Mouse (Mus musculus) right cerebral cortex, adult 2 months (tissue): ENCODE measurements at regions not wholly inside any gene's neighbourhood (a gene's known extent, or its start where the extent isn't known, plus 50 kb on each side); places are given as distances from the start of the nearest gene placed in this dataset.

Source experiments
- DNase-seq, 2 experiments: peaks; one replicate each; pipeline ENCODE4 v3.0.0; 2021 to 2022; ENCODE audit warnings: low spot score in 2 of 2

DNA sequence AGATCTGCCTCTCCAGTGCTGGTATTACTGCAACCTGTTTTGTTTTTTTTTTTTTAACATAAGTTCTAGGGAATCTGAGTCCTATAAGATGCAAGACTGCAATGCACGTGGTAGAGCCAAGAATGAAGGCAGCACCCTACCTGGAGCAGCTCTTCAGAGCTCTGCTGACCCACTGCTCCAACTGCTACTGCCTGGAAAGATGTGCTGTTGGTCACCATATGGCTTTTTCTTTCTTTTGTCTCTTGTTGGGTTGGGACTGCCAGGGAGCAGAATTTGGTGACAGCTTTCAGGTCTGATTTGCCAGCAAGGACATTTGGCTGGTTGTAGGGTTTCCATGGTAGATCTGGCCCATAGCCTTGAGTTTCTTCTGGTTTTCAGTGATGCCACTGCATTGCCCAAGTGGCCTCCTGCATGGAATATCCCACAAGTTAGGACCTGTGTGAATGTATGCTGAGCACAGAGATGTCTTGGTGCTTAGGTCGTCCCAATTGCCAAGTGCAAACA, 123.9 kb upstream of the Irf2bp2 start:
- DNase-seq, result no peak

DNA sequence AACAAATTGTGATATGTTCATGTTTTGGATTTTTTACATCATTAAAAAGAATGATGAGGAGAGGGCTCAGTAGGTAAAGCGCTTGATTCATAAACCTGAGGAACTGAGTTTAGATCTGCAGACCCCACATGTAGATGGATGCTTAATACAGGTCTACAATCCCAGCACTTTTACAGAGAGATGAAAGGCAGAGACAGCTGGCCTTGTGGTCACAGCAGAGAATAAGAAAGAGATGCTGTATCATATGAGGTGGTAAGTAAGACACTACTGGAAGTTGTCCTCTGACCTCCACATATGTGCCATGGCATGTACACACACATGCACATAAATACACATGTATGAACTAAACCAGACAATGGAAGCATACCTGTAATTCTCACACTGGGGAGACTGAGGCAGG, 121.9 kb upstream of the Irf2bp2 start:
- DNase-seq, result no peak

DNA sequence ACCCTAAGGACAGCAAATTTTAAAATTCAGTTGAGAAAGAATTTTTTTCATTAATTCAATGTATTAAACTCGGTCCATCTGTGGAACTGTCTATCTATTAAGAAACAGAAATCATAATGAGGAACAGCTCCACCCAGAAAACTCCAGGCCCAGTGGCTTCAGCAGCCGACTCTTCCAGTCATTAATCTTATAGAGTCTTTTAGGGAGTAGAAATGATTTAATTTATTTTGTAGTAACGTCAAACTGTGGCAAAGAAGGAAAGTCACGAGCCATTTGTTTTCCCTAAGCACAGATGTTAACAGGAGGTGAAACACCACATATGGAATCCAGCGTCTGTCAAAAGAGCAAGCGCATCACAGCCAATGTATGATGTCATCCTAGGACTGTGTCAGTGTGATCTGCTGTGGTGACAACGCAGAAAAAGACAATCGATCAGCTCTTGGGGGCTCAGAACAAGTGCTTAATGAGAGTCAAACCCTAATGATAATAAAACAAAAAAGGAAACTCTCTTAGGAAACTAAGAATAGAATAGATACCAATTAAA, 119.9 kb upstream of the Irf2bp2 start:
- no peak for DNase-seq

DNA sequence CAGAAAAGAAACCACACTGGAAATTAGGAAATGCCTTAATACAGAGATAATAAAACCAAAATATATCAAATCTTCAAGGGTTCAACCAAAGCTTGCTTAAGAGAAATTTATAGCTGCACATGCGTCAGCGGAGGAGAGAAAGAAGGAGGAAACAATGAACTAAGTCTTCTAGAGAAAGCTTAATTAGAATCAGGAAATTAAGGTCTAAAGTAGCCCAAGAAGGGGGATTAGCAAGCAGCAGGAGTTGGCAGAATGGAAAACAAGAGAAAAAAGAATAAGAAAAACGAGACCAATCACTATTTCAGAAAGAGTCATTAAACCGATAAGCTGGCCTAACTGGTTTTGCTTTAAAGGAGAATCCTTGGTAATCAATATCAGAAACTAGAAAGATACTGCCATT, 119.4 kb upstream of the Irf2bp2 start:
- DNase-seq, result no peak

DNA sequence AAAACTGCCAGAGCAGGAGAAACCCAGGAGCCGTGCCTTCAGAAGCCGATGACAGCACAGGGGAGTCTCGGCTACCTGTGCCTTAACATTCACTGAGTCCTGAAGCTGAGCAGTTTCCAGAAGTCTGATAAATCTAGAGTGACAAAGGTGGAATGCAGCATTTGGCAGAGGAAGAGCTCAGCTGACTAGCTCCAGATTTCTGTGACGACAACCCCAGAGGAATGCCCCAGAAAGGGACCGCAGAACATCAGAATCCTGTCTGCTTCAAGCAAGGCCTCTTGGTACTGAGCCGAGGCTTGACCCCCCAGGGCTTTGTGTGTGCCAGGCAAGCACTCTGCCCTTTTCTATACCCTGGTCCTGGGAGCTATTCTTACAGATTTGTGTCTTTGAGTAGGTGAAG, 119.0 kb upstream of the Irf2bp2 start:
- DNase-seq, result no peak

DNA sequence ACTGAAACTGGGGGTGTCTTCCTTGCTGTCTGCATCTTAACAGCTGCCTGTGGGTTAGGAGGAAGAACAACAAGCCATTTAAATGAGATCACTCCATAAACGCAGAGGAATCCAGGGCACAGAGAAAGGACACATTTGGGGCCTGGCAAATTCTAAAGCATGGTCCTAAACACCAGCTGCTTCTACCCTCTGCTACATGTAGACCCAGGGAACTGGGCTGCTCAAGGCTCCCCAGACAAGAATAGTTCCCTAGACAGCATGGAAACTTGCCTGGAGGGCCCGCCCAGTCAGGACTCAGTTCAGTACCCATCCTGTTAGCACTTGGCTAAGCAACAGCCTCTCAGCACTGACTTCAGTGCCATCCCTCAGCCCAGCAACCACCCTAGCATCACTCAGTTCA, 115.2 kb upstream of the Irf2bp2 start:
- DNase-seq, result no peak

DNA sequence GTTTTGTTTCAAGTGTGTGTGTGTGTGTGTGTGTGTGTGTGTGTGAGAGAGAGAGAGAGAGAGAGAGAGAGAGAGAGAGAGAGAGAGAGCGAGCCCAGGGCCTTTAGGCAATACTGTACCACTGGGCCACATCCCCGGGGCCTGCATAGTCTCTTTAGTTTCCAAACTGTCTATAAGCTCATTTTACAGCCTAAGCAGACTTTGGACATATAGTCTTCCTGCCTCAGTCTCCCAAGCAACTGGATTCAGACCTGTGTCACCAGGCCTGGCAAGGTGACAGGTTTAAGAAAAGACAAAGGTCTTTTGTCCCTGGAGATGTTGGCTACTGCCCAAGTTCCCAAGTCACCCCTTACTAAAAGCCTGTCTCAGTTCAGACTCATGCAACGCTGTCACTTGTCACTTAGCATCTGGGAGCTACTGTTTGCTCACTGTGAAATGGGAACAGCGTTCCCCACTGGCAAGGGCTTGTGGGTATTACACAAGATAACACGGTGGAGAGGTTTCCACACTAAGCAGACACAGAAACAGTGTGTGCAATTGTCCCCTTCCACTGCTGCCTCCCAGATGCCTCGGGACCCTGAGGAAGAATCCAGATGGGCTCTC, 113.6 kb upstream of the Irf2bp2 start:
- no peak for DNase-seq

DNA sequence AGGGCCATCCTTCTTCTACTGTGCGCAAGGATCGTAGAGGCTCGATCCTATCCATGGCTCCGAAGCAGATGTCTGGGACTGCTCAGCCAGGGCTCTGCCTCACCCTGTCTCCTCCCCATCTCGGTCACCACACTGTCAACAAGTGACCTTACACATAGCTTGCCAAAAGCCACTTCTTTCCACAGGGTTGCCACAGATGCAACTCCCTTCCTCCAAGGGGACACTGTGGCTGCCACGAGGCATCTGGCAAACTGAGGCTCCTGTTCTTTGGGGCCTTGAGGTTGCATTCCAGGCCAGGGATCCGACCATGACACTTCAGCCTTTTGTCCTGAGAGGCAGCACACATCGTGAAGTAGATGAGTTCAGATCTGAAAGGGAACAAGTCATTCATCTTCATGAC, 112.5 kb upstream of the Irf2bp2 start:
- DNase-seq, result no peak

DNA sequence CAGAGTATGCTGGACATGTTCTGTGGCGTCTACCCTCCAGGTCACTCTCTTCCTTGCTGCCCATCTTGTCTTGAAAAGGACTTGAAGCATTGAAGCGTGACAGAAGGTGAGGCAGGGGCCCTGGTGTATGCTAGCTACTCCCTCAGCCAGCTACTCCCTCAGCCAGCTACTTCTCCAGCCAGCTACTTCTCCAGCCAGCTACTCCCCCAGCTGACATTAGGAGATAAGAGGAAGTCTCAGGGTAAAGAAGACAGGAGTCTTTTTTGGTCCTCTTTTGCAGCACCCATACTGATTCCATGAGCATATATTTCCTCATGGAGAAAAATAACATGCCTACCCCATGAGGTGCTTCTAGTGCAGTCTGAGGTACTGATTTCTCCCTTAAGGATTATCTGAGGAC, 111.6 kb upstream of the Irf2bp2 start:
- no peak for DNase-seq

DNA sequence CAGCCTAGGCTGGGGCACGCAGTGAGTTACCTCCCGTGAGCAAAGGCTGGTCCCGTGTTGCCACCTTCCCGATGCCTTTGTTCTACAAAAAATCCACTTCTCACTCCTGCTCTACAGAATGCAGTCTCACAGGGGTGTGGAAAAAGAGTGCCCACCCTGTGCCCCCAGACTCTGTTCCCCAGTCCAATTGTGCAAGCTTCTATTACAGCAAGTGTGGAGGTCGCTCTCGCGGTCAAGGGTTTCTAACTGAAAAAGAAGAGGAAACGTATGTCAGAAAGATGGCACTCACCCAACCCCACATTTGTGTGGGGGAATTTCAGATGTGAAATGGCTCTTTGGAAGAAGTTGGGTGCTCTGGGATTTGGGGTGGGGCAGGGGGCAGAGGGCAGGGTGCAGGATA, 110.9 kb upstream of the Irf2bp2 start:
- no peak for DNase-seq

DNA sequence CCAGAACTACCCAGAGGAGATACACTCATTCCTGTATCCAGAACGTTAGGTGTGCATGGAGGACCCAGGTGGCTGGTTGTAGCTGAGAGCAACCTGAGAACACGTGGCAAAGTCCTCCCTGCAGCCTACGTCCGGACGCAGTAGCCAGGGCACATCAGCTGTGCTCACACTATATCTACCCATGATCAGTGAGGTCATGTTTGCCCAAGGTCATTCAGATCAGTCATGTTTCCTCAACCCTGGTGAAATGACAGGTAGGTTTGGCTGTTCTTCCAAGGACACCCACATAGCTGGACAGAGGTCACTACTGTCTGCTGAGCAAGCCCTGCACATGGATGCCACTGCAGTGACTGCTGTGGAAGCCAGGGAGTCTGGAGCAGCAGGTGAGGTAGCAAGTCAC, 109.8 kb upstream of the Irf2bp2 start:
- DNase-seq, result no peak

DNA sequence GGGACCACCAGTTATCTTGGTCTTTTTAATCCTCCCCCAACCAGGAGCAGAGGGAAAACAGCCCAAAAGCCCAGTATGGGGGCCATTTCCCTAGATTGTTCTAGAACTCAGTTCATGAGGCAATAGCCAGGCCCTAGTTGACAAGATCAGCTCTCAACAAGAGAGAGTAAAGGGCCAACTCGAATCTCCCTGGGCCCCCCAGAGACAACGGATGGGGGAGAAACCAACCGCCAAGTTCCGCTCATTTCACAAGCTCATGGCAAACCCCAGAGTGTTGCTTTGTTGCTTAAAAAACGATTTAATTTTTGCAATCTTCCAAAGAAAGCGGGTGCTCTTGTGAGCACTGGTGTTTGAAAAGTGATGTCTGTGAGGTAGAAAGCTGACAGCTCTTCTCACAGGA, 108.5 kb upstream of the Irf2bp2 start:
- no peak for DNase-seq

DNA sequence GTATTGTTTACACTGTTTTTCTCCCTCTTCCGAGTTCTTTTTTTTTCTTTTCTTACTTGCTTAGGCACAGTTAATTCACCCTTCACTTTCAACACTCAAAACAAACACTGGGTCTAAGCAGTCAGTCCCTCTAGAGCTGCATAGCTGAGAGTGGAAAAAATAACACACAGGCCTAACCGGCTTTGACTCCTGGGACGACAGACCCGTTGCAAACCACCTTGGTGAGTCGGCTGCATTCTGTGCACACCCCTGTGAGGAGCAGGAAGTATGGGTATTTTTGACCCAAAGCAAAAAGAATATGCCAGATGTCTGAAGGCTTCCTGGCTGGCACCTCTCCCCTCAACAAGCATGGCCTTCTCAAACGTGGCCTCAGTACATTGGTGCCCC, 105.6 kb upstream of the Irf2bp2 start:
- DNase-seq, result no peak

DNA sequence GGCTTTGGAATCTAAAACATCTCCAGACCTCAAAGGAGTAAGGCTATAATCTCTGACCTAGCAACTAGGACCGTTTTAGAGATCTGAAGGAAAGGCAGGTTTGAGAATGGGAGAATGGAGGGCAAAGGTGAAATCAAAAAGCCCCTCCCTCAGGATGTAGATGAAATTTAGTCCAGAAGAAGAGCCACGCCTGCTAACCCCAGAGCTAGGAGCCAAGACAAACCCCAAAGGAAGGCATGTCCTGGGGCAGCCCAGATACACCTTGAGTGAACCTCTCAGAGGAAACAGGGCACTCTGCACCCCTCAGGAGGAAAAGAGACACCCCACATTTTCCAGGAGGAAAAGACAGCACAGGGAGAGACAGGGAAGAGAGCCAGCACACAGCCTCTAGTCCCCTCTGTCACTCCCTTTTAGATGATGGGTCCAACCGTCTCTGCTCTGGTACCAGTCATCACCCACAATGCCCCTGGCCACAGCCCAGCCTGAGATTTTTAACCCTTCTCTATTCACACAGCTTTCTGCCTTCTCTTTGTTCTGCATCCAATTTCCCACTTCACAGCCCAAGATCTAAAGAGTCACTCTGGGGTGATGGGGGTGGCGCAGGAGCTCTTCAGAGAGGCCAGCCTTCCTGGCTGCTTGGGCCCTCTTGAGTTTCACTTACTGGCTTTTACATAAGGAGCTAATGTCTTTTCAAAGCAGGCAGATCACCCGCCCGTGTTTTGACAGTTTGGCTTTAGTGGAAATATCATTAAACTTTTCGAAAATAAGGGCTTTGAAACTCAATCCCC, 105.0 kb upstream of the Irf2bp2 start:
- DNase-seq, result no peak

DNA sequence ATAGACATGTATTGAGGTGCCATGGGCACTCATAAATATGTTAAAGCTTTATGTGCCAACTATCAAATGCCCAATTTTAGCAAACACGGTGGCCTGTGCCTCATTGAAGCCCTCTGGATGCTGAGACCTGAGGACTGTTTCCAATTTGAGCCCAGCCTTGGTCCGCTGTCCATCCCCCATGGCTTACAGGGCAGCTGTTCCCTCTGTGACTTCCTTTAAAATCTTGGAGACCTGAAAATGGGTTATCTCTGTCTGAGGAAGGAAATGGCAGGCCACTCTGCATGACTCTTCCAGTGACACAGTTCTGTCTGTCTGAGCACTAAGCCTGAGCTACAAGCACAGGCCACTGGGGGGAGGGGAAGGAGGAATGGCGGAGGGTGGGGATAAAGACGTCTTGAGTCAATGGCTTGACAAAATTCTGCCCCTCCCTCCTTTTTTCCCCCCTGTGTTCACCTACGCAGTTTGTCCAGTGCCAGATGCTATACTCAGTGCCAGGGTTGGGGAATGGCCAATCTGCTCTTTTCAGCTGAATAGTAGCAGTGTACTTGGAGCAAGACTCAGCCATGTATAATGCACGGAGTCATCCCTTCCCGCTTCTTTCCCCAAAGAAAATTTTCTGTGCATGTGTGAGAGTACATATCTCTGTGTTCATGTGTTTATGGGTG, 102.7 kb upstream of the Irf2bp2 start:
- no peak for DNase-seq

DNA sequence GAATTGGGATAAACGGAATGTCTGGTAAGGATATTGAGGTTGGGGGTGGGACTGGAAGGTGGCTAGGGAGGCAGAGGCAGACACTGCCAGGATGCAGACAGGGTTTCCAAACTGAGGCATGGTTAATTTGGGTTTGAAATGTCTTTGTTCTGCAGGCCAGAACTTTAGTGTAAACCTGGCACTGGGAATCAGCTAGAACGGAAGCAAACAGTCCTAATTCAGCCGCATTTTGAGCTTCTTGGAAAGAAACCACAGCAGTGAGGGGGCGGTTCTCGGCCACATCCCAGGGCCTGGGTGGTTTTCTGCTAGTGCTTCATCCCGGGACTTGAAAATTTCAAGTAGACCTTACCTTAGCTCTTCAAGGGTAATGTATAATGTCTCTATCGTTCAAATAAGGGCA, 100.6 kb upstream of the Irf2bp2 start:
- DNase-seq, result peak; percentile 79 to 88

DNA sequence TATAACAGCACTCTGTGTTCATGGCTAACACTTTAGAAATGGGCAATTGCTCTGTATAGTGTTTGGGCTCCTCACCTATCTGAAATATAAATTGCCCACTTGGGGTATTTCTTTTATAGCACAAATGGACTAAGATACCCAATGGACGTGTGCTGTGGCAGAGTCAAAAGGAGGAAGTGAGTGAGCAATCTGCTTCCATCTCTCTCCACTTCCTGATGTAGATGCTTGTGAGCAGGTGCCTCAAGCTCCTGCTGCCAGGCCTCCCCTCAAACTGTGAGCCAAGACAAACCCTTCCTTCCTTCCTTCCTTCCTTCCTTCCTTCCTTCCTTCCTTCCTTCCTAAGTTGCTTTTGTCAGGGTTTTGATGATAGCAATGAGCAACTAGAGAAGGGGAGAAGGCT, 99.9 kb upstream of the Irf2bp2 start:
- DNase-seq, result no peak

DNA sequence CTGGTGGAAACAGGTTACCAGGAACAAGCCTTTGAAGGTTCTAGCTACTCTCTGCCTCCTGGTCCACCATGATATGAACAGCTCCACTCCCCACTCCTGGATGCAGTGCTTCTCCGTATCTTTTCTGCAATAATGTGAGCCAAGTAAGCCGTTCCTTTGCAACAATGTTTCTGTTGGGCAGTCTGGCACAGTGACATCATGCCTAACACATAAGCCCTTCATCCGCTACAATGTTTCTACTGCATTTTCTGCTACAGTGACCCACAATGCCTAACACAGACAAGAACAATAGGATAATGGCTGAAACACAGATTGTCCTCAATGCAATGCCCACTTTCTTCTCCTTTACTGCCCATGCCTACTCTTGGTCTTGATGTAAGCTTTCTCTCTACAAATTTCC, 98.9 kb upstream of the Irf2bp2 start:
- no peak for DNase-seq

DNA sequence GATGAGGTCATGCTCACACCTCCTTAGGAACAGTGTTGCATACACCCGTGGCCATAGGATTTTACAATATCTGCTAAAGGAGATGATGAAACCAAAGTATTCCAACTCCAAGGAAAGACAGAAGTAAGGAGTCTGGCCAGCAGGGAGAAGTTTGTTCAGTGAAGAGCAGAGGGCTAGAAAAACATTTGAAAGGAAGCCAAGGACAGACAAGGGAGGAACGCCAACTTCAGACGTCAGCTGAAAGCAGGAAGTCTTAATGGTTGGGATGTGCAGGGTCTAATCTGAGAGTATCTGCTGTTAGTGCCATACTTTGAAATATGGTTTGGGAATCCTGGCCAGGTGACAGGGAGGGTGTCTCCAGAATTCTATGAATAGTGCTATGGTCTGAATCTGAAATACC, 98.5 kb upstream of the Irf2bp2 start:
- DNase-seq, result no peak

DNA sequence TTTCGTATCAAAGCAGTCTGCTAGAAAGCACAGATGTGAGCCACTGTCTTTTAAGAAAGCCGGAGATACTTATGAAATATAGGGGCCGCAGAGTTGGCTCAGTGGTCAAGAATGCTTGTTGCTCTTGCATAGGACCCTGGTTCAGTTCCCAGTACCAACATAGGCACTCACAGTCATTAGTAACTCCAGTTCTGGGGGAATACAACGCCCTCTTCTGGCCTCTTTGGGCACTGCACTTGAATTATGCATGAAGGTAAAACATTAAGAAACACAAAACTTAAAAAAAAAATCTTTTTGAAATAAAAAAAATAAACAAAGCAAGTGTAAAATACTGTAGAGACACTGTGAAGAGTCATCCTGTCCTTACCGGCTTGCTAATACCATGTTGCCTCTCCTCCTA, 94.7 kb upstream of the Irf2bp2 start:
- DNase-seq, result no peak

DNA sequence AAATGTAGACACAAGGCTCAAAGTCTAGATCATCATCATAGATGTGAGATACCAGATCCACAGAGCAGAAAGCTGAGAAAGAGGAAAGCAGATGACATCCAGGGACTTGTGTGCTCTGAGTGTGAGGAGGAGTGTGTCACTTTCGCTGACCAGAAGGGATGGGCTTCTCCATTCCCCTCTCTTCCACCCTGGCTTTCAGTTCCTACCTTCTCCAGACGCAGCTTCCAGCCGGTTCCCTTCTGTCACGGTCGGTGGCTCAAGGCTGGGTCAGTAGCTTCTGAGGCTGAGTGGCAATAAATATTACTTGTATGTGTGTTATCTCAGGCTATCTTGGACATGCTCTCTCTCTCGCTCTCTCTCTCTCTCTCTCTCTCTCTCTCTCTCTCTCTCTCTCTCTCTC, 94.2 kb upstream of the Irf2bp2 start:
- no peak for DNase-seq

DNA sequence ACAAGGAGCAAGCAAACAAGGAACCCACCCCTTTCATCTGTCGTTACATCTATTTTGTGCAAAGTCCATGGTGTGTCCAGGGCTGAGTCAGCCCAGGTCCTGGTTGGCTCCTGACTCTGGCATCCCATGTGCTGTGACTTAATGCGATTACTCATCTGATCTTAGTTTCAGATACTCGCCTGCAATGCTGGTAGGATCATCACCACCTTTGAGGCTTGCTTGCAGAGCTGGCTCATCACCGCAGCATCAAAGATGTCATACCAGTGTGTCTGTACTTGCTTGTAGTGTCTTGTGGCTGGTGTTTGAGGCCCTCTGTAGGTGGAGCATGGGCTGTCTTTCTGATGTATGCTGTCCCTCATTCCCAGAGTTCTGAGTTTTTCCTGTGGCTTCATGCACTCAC, 93.0 kb upstream of the Irf2bp2 start:
- no peak for DNase-seq

DNA sequence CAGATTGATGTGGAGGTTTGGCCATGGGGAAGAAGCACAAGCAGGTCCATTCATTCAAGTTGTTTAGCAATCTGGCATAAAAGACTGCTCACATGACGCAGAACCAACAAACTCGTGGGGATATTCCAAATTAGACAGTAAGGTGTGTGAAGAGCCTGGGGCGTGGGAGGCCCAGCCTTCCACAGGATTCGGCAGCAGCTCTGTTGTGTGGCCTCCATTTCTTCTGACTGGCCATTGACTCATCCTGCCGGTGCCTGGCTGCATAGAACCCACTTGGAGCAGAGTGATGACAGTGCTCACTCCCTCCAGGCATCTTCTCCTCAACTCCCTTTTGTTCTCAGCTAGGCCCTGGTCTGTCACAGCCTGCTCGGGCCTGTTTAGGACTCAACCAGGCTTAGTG, 91.6 kb upstream of the Irf2bp2 start:
- DNase-seq, result peak in 1 of 2 experiments; percentile 49
